Mouse (Mus musculus) heart, embryonic 14.5 days (tissue): ENCODE data around the gene Kirrel3. TPM values are rescaled to one million over a fixed set of nuclear protein-coding genes. Genes with fewer than 3 reads are reported as not detected.

Experiments used
- ATAC-seq: fragments of 200-750 bp; cut with Nextera tagmentation; 2 replicates; pipeline ENCODE4 v1.8.0; 2017; ENCODE audit warnings: low read depth, moderate TSS enrichment; ENCODE audit not compliant: insufficient number of reproducible peaks, insufficient read depth, low FRiP score
- H3K27ac ChIP-seq, 2 experiments: fragments of 200-500 bp in 1 of 2; fragments of 300-500 bp in 1 of 2; sonication (generic) in 1 of 2; replicated peaks in 1 of 2; 2 replicates each; pipeline ENCODE4 v1.5.1; 2012 to 2014; ENCODE audit warnings: low read depth in 2 of 2, low read length in 2 of 2, control low read depth in 1 of 2, mild to moderate bottlenecking in 1 of 2, mixed read lengths in 1 of 2; ENCODE audit not compliant: control insufficient read depth in 1 of 2, insufficient read depth in 1 of 2
- H3K27me3 ChIP-seq: fragments of 300-500 bp; sonication (generic); 2 replicates; pipeline ENCODE4 v1.6.1; 2014; ENCODE audit warnings: mild to moderate bottlenecking, low read length, control low read depth; ENCODE audit not compliant: control insufficient read depth, insufficient read depth
- H3K36me3 ChIP-seq: fragments of 300-500 bp; sonication (generic); 2 replicates; pipeline ENCODE4 v1.6.1; 2014; ENCODE audit warnings: mild to moderate bottlenecking, control low read depth, low read length, mixed read lengths; ENCODE audit not compliant: control insufficient read depth, insufficient read depth
- H3K4me1 ChIP-seq, 2 experiments: fragments of 200-500 bp in 1 of 2; fragments of 300-500 bp in 1 of 2; sonication (generic) in 1 of 2; 2 replicates each; pipeline ENCODE4 v1.6.1; 2012 to 2014; ENCODE audit warnings: low read length in 2 of 2, control low read depth in 1 of 2, mixed read lengths in 1 of 2; ENCODE audit not compliant: control insufficient read depth in 2 of 2, insufficient read depth in 2 of 2
- H3K4me2 ChIP-seq: fragments of 300-500 bp; sonication (generic); 2 replicates; pipeline ENCODE4 v1.6.1; 2014; ENCODE audit warnings: mild to moderate bottlenecking, low read length
- H3K4me3 ChIP-seq, 2 experiments: fragments of 200-500 bp in 1 of 2; fragments of 300-500 bp in 1 of 2; sonication (generic) in 1 of 2; 2 replicates each; pipeline ENCODE4 v1.5.1; 2012 to 2014; ENCODE audit warnings: low read length in 2 of 2, mild to moderate bottlenecking in 2 of 2, control low read depth in 1 of 2, low read depth in 1 of 2, moderate library complexity in 1 of 2; ENCODE audit not compliant: control insufficient read depth in 1 of 2, insufficient read depth in 1 of 2
- H3K9ac ChIP-seq: fragments of 300-500 bp; sonication (generic); 2 replicates; pipeline ENCODE4 v1.6.1; 2014; ENCODE audit warnings: mild to moderate bottlenecking, low read length
- H3K9me3 ChIP-seq: fragments of 300-500 bp; sonication (generic); 2 replicates; pipeline ENCODE4 v1.6.1; 2016; ENCODE audit warnings: low read length, control low read depth; ENCODE audit not compliant: control insufficient read depth
- WGBS: fragments of 180-500 bp; shearing (Covaris S2); extraction: QIAGEN DNeasy Blood & Tissue Kit; methylation state at CpG from one replicate; pipeline ENCODE4 v1.1.7; 2014; 5-methylcytosine and 5-hydroxymethylcytosine counted together
- polyA plus RNA-seq: library from polyadenylated mRNA; unstranded; fragments of >200 nt; fragmentation: Nextera tagmentation; extraction: Ambion mirVana; gene quantifications from 2 replicates; pipeline ENCODE4 v1.2.1, GENCODE M21; 2014

The Kirrel3 gene
- polyA plus RNA-seq, 1 experiment from 2014 or later, result 1.0 TPM

DNA sequence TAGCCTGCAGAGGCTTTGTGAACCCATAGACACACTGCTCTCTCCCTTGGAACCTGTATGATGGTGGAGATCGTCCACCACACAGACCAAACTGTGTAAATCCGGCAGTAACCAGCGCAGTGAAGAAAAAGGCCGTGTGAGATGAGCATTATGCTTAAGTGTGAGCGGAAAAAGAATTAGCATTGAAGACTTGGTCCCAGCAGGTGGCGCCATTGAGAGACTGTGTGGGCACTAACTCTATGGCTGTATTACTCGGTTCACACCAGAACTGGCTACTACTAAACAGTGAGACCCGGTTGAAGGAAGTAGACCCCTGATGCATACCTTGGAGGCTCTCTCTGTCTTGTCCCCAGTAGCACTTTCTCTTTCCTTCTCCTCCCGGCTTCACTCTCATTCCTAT, 371.9 kb downstream of the Kirrel3 start:
- Histone ChIP-seq H3K27me3 (no peaks in the 10 kb centered on the region), H3K27ac (no peak overlapping the region), H3K4me1 (no peaks in the 10 kb centered on the region), H3K9me3 (no peaks in the 10 kb centered on the region), H3K4me3 (no peak overlapping the region), H3K9ac (no peak overlapping the region), H3K36me3 (no peaks in the 10 kb centered on the region), H3K4me2 (no peak overlapping the region)
- no peak for ATAC-seq
- WGBS, result 56% methylated on average over 9 of the region's 9 CpGs

- WGBS, result 84% methylated on average over 10 of the region's 10 CpGs
- H3K4me3 ChIP-seq, result no peak overlapping the region
- no peaks in the 10 kb centered on the region for H3K4me1 ChIP-seq
- ATAC-seq, result no peak
- H3K9ac ChIP-seq, result no peak overlapping the region
- no peaks in the 10 kb centered on the region for H3K27me3 ChIP-seq
- no peak overlapping the region for H3K4me2 ChIP-seq
- H3K9me3 ChIP-seq, result no peaks in the 10 kb centered on the region
- no peaks in the 10 kb centered on the region for H3K36me3 ChIP-seq
- no peak overlapping the region for H3K27ac ChIP-seq
Measured at GRCm38 (mm10) chr9:34858071-34858470, 372.4 kb downstream of the Kirrel3 start.

GRCm38 (mm10) chr9:34860934-34861333, 375.2 kb downstream of the Kirrel3 start:
- Histone ChIP-seq H3K27ac (no peak overlapping the region), H3K4me2 (no peak overlapping the region), H3K4me1 (no peaks in the 10 kb centered on the region), H3K4me3 (no peak overlapping the region), H3K9ac (no peak overlapping the region), H3K27me3 (no peaks in the 10 kb centered on the region), H3K36me3 (no peaks in the 10 kb centered on the region), H3K9me3 (no peaks in the 10 kb centered on the region)
- ATAC-seq, result no peak
- 38% methylated on average over 4 of the region's 4 CpGs for WGBS

GRCm38 (mm10) chr9:34861775-34862174, 376.1 kb downstream of the Kirrel3 start:
- Histone ChIP-seq H3K36me3 (no peaks in the 10 kb centered on the region), H3K27ac (no peak overlapping the region), H3K4me3 (no peak overlapping the region), H3K4me1 (no peaks in the 10 kb centered on the region), H3K27me3 (no peaks in the 10 kb centered on the region), H3K4me2 (no peak overlapping the region), H3K9me3 (no peaks in the 10 kb centered on the region), H3K9ac (no peak overlapping the region)
- WGBS, result 28% methylated on average over 2 of the region's 2 CpGs
- no peak for ATAC-seq

DNA sequence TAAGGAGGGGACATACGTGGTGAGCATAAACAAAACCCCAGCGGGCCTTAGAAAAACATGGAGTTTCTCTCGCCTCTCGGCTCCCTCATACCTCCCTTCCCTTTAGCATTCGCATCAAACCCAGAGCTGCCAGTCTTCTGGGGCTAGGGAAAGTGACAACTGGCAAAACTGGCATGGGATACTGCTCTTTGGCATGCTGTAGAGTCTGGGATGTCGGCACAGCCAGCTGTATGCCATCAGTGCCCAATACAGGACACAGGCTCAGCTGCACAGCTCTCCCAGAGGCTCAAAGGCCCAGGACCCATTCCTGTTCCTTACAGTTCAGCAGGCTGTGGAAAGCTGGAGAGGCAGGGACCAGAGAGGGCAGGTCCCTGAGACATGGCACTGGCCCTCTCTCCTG, 379.9 kb downstream of the Kirrel3 start:
- H3K4me3 ChIP-seq, result no peak overlapping the region
- no peak overlapping the region for H3K4me2 ChIP-seq
- no peaks in the 10 kb centered on the region for H3K27me3 ChIP-seq
- H3K27ac ChIP-seq, result no peak overlapping the region
- H3K9ac ChIP-seq, result no peak overlapping the region
- H3K4me1 ChIP-seq, result no peaks in the 10 kb centered on the region
- no peak for ATAC-seq
- no peaks in the 10 kb centered on the region for H3K36me3 ChIP-seq
- no peaks in the 10 kb centered on the region for H3K9me3 ChIP-seq
- WGBS, result 72% methylated on average over 6 of the region's 6 CpGs

DNA sequence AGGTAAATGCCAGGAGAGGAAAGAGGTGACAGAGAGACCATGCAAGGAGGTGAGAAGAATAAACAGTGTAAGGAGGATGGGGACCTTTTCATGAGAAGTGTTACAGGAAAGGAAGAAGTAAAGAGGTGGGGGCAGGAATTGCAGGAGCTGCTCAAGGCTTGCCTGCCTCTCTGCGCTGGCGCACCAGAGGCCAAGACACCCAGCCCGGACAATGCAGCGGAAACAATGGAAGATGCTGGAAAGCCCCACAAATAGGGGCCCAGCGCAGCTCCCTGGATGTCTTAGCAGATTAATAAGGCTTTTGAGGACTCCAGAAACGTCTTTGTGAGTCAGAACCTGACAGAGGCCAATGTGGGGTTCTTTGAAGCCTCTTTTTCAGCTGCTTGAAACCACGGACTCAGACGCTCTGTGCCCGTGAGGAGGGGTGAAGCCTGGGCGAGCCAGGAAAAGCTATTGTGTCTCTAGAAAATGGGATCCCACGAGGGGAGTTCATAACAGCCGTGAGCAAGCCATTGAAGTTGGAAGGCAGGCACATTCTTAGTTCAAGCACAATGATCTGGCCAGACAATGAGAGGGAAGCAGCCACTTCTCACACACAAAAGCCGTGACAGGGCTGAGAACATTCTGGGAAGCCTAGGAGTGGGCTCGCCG, 385.7 kb downstream of the Kirrel3 start:
- H3K4me2 ChIP-seq, result no peak overlapping the region
- H3K9ac ChIP-seq, result no peak overlapping the region
- H3K27me3 ChIP-seq, result no peaks in the 10 kb centered on the region
- H3K36me3 ChIP-seq, result no peaks in the 10 kb centered on the region
- no peak for ATAC-seq
- H3K4me1 ChIP-seq, result no peaks in the 10 kb centered on the region
- no peak overlapping the region for H3K27ac ChIP-seq
- no peak overlapping the region for H3K4me3 ChIP-seq
- WGBS, result 53% methylated on average over 15 of the region's 15 CpGs
- no peaks in the 10 kb centered on the region for H3K9me3 ChIP-seq

DNA sequence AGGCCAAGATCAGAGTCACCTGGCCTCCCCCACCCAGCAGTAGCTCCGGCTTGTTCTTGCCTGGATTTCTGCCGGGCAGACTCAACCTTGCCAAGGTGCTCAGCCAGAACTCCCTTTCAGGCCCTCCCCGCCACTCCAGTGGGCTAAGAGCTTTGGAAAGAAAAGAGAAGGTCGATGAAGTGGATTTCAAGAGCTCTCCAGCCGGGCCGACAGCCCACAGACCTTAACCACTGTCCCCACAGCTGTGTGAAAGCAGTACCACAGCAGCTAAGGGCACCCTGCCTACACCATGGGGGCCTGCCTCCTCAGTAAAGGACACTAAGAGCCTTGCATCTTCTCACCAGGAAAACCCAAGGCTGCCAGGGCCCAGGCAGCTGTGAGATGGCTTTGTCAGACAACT, 389.5 kb downstream of the Kirrel3 start:
- Histone ChIP-seq H3K36me3 (no peaks in the 10 kb centered on the region), H3K4me3 (no peak overlapping the region), H3K9me3 (no peaks in the 10 kb centered on the region), H3K4me2 (no peak overlapping the region), H3K27me3 (no peaks in the 10 kb centered on the region), H3K4me1 (no peaks in the 10 kb centered on the region), H3K27ac (no peak overlapping the region), H3K9ac (no peak overlapping the region)
- no peak for ATAC-seq
- WGBS, result 69% methylated on average over 6 of the region's 6 CpGs

- Histone ChIP-seq H3K27ac (no peak overlapping the region), H3K9me3 (no peaks in the 10 kb centered on the region), H3K36me3 (no peaks in the 10 kb centered on the region), H3K27me3 (no peaks in the 10 kb centered on the region), H3K4me2 (no peak overlapping the region), H3K4me3 (no peak overlapping the region), H3K4me1 (no peaks in the 10 kb centered on the region), H3K9ac (no peak overlapping the region)
- ATAC-seq, result no peak
- whole genome bisulfite sequencing, result 48% methylated on average over 3 of the region's 3 CpGs
Measured at GRCm38 (mm10) chr9:34877186-34877585, 391.5 kb downstream of the Kirrel3 start.
